Mouse (Mus musculus) kidney, adult 11 months (tissue): ENCODE measurements around the gene Nav2.

Experiments used
- DNase-seq: peaks from one replicate; pipeline ENCODE4 v3.0.0; 2022

The Nav2 gene

GRCm38 (mm10) chr7:49303600-49304411 is 395.3 kb downstream of the Nav2 start:
- no peak for DNase-seq

- DNase-seq = no peak
These were observed 399.2 kb downstream of the Nav2 start for GRCm38 (mm10) chr7:49307717-49308116.

GRCm38 (mm10) chr7:49309746-49310145 is 401.2 kb downstream of the Nav2 start:
- no peak for DNase-seq

GRCm38 (mm10) chr7:49313945-49314344 is 405.4 kb downstream of the Nav2 start:
- no peak for DNase-seq

GRCm38 (mm10) chr7:49315033-49315432 is 406.5 kb downstream of the Nav2 start:
- DNase-seq = no peak

GRCm38 (mm10) chr7:49316600-49316999 is 408.1 kb downstream of the Nav2 start:
- DNase-seq = no peak

GRCm38 (mm10) chr7:49318183-49318897 is 409.8 kb downstream of the Nav2 start:
- DNase-seq = no peak

GRCm38 (mm10) chr7:49318898-49319293 is 410.4 kb downstream of the Nav2 start:
- DNase-seq = no peak

- DNase-seq = no peak
These were observed 411.5 kb downstream of the Nav2 start for GRCm38 (mm10) chr7:49319981-49320380.

- DNase-seq = no peak
These were observed 412.6 kb downstream of the Nav2 start for GRCm38 (mm10) chr7:49321124-49321531.

- DNase-seq = no peak
These were observed 413.7 kb downstream of the Nav2 start for GRCm38 (mm10) chr7:49322179-49322578.

- no peak for DNase-seq
These were observed 416.1 kb downstream of the Nav2 start for GRCm38 (mm10) chr7:49324575-49324974.

GRCm38 (mm10) chr7:49326136-49326722 is 417.7 kb downstream of the Nav2 start:
- no peak for DNase-seq

GRCm38 (mm10) chr7:49326967-49327742 is 418.6 kb downstream of the Nav2 start:
- no peak for DNase-seq

- DNase-seq = no peak
These were observed 421.7 kb downstream of the Nav2 start for GRCm38 (mm10) chr7:49330181-49330580.

GRCm38 (mm10) chr7:49331939-49332338 is 423.4 kb downstream of the Nav2 start:
- DNase-seq = no peak

GRCm38 (mm10) chr7:49332644-49333043 is 424.1 kb downstream of the Nav2 start:
- DNase-seq = no peak

GRCm38 (mm10) chr7:49334163-49334562 is 425.6 kb downstream of the Nav2 start:
- no peak for DNase-seq

GRCm38 (mm10) chr7:49335056-49335455 is 426.5 kb downstream of the Nav2 start:
- no peak for DNase-seq

- no peak for DNase-seq
These were observed 428.2 kb downstream of the Nav2 start for GRCm38 (mm10) chr7:49336725-49337124.

- no peak for DNase-seq
These were observed 429.2 kb downstream of the Nav2 start for GRCm38 (mm10) chr7:49337710-49338109.

GRCm38 (mm10) chr7:49339953-49340352 is 431.4 kb downstream of the Nav2 start:
- DNase-seq = no peak
